Mouse (Mus musculus): ENCODE data around the gene Cox6a2.

GRCm38 (mm10) chr7:128204179-128204578 lies 2.0 kb downstream of the Cox6a2 start:
- TF ChIP-seq CTCF (IDR thresholded peaks at IDR 0.05; ENCODE audit: borderline replicate concordance, control insufficient read depth, extremely low read depth, insufficient read depth, low read length, poor library complexity): no peak
- TF ChIP-seq POLR2A (IDR thresholded peaks at IDR 0.05; ENCODE audit: control insufficient read depth, extremely low read depth, insufficient read depth, low read length, poor library complexity): no peak

All from thymus, adult 2 months (tissue).